Mouse (Mus musculus) retina, postnatal 1 day (tissue): ENCODE data around the gene Kcnj8.
A peak's percentile ranks its signal among the peaks of the same experiment; 100 is the strongest.
"Not testable (repeated sequence)": the region's sequence is repeated elsewhere in the genome, so short reads cannot be mapped to it uniquely, and the experiment has no call there.

Experiments used
- DNase-seq: peaks from one replicate; pipeline ENCODE4 v3.0.0-alpha.2; 2012

Gene Kcnj8

DNA sequence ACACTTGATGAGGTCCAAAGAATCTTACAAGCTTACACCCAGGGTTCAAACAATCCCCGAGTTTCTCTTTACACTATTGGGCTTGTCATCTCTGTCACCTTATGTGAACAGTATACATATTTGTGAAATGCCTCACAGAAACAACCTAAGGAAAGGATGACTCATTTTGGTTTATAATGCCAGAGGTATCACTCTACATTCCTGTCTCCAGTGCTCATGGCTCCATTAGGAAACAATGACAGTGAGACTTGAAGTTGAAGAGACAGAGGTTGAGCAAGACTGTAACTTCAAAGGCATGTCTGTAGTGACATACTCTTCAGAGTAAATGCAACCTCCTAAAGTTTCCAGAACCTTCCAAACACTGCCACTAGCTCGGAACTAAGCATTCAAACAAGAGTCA lies 23.0 kb downstream of the Kcnj8 start:
- DNase-seq, result no peak

GRCm38 (mm10) chr6:142545132-142545531 lies 26.3 kb downstream of the Kcnj8 start:
- DNase-seq, result peak; percentile 32

DNA sequence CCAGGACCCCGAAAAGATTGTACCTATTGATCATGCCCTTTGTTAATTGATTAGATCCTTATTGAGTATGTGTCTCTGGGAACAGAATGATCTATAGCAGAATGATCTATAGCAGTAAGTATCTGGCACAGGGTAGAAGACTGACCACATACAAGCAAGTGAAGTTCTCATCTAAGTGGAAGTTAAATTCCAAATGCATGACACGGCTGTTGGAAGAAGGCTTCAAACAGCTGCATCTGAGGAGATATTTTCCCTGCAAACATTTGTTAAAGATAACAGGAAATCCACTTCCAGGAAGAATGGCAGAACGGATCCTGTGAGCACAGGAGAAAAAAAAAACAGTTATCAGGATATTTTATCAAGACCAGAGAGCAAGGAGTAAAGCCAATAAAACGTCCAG lies 27.8 kb downstream of the Kcnj8 start:
- DNase-seq, result no peak

GRCm38 (mm10) chr6:142542800-142543175 lies 28.6 kb downstream of the Kcnj8 start:
- no peak for DNase-seq

DNA sequence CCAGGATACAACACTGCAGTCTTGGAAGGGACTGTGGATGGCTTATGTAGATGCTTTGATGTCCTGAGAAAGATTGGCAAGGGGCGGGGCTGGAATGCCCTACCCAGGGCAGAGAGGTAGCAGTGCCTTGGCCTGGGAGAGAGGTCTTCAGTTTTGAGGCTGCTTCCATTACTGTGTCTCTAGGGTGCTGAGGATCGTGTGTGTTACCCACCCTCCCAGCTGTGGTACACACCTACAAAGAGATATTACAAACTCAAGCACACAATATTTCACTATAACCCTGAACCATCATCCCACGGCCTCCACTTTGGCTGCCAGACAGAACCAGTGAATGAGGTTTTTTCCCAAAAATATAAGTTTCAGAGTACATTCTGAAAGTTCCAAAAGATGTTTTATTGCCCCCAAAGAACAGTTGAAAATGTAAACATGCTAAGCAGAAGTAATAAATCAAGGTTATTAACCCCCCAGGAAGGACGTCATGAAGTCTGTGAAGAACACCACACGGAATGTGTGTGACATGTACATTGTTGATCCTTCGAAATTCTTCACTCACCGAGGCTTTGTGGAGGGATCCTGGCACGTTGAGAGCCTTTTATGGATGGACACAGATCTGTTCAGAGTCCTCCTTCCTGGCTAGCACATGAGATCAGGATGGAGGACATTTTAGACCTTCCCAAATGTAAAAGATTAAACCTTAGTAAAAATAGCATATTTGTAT lies 29.2 kb downstream of the Kcnj8 start:
- DNase-seq, result no peak

- no peak for DNase-seq
Observed at GRCm38 (mm10) chr6:142540561-142541160, 30.8 kb downstream of the Kcnj8 start.

- DNase-seq, result no peak
Observed at GRCm38 (mm10) chr6:142540131-142540530, 31.3 kb downstream of the Kcnj8 start.

DNA sequence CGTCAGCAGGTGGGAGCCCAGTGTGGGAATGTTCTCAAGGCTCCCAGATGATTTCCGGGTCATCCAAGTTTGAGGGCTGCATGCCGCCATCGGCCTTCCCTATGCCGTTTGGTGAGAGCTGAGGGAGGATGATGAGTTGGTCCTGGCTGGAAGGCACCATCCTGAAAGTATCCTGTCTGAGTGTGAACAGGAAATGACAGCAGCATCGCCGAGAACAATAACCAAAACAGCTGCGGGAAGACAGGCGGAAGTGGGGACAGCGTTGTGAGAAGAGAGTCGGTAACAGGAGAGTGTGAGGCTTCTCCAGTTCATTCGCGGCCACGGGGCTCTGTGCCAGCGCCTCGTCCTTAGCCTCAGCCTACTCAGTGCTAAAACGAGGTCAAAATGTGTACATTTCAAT lies 32.9 kb downstream of the Kcnj8 start:
- DNase-seq, result no peak

GRCm38 (mm10) chr6:142533412-142533811 lies 38.0 kb downstream of the Kcnj8 start:
- no peak for DNase-seq

DNA sequence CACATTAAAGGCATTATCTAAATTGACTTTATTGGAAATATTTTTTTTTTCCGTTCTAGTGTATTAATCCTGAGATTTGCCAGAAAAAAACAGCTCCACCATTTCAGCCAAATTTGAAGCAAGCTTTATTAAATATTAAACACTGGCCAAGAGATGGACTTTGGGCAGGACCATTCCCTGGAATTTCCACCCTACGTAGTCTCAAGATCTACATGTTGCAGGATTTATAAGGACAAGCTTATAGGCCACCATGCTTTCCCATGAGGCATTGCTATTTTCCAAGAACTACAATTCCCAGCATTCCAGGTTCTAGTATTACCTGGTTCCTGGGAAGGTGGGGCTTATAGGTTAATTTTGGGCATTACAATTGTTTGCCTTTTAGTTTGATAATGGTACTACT lies 38.7 kb downstream of the Kcnj8 start:
- DNase-seq, result no peak

DNA sequence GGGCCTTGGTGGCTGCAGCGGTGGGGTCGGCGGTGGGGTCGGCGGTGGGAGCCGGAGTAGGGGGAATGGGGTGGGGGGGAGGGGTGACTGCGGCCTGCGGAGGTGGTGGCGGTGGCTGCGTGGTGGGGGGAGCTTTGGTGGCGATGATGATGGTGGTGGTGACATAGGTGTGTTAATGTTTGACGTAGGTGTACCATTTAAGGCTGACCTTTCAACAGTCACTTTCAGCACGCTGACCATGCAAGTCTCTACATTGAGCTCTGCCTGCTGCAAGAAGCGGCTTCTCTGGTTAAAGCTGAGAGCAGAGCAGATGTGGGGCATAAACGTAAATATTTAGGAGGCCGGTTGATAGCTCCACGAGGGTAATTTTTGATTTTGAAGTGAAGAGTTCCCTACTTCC lies 39.3 kb downstream of the Kcnj8 start:
- no peak for DNase-seq

GRCm38 (mm10) chr6:142530378-142530777 lies 41.0 kb downstream of the Kcnj8 start:
- no peak for DNase-seq

- no peak for DNase-seq
Observed at GRCm38 (mm10) chr6:142529680-142530079, 41.7 kb downstream of the Kcnj8 start.

DNA sequence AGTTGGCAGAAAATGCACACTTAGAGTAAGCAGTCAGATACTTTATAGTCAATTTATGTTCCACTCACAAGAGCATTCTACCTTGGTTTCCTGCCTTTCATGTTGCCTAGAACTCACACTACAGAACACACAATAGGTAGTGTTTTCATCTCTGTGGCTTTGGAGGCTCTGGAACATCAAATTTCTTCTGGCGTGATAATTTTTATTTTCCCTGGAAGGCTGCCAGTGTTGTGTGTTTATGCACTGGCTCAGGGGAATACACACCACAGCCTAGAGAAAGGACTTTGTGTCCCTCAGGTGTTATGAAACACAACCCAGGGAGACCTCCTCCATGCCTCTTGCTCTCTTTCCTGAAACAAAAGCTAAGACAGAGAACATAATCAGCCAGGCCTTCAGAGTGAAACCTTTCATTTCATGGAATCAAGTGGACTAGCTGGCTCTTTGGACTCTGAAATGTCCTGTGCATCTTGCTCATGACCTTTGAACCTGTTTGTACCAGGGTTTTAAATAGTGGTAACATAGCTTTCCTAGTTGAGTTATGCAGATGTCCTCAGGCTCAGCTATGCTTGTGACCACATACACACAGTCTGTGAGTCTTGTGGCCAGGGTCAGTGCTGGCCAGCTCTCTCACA lies 43.4 kb downstream of the Kcnj8 start:
- no peak for DNase-seq

DNA sequence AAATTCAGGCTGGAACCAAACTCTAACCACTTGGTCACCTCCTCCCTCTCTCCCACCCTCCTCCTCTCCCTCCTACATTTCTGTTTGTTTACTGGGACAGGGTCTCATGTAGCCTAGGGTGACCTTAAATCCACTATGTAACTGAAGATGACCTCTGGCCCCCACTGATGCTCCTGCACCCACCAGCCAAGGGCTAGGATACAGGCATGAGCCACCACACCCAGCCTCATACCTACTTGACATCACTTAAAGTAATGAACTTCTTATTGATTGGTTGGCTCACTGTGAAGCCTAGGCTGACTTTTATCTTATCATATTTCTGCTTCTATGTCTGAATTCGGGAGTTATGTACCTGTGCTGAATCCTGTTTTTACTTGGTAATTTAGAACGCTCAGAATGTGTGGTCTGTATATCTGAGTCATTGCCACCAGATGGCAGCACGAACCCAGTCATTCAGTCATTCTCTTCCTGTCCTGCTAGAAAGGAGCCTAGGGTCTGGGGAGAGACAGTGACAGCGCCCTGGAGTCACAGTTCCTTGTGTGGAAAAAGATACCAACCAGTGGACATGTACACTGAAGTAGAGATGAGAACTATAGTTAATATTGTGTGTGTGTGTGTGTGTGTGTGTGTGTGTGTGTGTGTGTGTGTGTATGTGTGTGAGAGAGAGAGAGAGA lies 46.6 kb downstream of the Kcnj8 start:
- peak; percentile 82 for DNase-seq

DNA sequence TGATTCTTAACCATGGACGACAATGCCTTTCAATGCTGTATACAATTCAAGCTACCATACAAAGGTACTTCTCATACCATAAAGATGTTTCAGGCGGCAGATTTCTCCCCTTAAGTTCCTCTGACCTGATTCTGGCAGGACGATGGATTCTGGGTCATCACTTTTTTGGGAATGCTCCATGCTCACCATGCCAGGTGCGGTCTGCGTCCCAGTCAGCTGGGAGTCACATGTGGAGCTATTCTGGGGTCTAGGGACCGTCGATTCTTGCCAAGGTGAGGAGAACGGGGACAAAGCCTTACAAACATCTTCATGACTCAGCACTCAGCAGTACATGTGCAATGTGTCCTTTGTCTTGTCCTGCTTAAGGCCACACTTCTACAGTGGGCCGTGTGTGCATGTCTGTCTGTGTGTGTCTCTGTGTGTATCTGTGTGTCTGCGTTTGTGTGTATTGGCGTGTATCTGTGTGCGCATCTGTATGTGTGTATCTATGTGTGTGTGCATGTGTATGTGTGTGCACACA lies 49.8 kb downstream of the Kcnj8 start:
- no peak for DNase-seq

GRCm38 (mm10) chr6:142519110-142519509 lies 52.3 kb downstream of the Kcnj8 start:
- peak; percentile 78 for DNase-seq

- DNase-seq, result not testable (repeated sequence)
Observed at GRCm38 (mm10) chr6:142515379-142515778, 56.0 kb downstream of the Kcnj8 start.

DNA sequence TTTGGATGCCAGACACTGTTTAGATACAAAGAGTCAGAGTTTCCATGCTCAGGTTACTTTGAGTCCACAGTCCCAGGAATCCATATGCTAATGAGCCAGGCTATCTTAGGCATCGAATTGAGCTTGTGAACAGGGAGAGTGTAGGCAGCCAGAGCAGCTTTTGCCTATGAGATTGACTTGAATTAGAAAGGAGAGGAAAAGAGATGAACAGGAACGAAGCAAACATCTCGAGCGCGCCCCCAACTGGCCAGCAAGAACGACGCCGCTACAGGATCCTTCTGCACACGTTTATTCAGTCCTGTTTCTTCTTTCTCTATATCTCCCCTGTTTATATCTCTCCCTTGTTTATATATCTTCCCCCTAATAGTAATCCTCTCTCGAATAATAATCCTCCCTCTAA lies 56.5 kb downstream of the Kcnj8 start:
- peak; percentile 62 for DNase-seq
